Mouse (Mus musculus) E14TG2a.4 (cell line): ENCODE measurements around the gene Rab12.

Source experiments
- CTCF ChIP-seq: conservative IDR thresholded peaks from 2 replicates; pipeline ENCODE4 v1.5.1; 2014; ENCODE audit warnings: low read length
- POU5F1 ChIP-seq: IDR thresholded peaks from 2 replicates; pipeline ENCODE4 v1.6.1; 2014; ENCODE audit warnings: low read length, borderline replicate concordance

DNA sequence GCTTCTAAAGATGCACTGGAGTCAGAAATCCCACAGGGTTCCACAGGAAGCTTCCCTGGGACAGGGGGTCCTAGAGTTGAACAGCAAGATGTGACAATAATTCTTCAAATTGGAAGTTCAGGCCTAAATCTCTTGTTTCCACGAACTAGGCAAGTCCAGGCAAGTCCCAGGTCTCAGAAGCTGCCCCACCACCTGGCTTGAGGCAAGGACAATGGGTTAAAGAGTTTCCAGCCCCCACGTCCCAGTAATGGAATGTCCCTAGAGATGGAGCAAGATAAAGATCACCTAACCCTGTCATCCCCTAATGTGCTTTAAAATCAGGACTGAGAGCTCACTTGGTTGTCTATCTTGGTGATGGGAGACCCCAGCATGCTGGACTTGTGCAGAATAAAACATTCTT, 34.6 kb downstream of the Rab12 start:
- TF ChIP-seq CTCF (no peak), POU5F1 (no peak)
